Mouse (Mus musculus) adrenal gland, postnatal 36 days (tissue): ENCODE measurements around the gene Tpt1. TPM values are rescaled to one million over a fixed set of nuclear protein-coding genes. Genes with fewer than 3 reads are reported as not detected.
"Not testable (repeated sequence)": the region's sequence is repeated elsewhere in the genome, so short reads cannot be mapped to it uniquely, and the experiment has no call there.

Experiments used
- DNase-seq, 2 experiments: peaks; one replicate each; pipeline ENCODE4 v3.0.0; 2021; ENCODE audit warnings: mixed read lengths in 1 of 2
- long read RNA-seq, 2 experiments: library from polyadenylated mRNA; stranded (forward); transcript quantifications; one replicate each; pipeline ENCODE4 v2.0.0; 2021; ENCODE audit warnings: borderline sequencing depth in 2 of 2
- total RNA-seq, 2 experiments: library from RNA; stranded (reverse); gene quantifications; 2 replicates each; pipeline ENCODE4 v1.2.3; 2021

Tpt1 gene
- 1,000 to 10,000 TPM; 2,956 to 3,131 TPM for total RNA-seq
- long read RNA-seq, experiment 1, transcript Tpt1-201 (6 exons, 1,169 nt) = major isoform, 792 of 869 reads
- long read RNA-seq, experiment 1, partial matches to known transcripts = 69 of 869 reads
- long read RNA-seq, experiment 1, other reads (novel, unspliced or antisense) = 6 of 869 reads
- long read RNA-seq, experiment 2, transcript Tpt1-201 (6 exons, 1,169 nt) = major isoform, 355 of 367 reads
- long read RNA-seq, experiment 2, partial matches to known transcripts = 8 of 367 reads
- long read RNA-seq, experiment 2, other reads (novel, unspliced or antisense) = 3 of 367 reads

DNA sequence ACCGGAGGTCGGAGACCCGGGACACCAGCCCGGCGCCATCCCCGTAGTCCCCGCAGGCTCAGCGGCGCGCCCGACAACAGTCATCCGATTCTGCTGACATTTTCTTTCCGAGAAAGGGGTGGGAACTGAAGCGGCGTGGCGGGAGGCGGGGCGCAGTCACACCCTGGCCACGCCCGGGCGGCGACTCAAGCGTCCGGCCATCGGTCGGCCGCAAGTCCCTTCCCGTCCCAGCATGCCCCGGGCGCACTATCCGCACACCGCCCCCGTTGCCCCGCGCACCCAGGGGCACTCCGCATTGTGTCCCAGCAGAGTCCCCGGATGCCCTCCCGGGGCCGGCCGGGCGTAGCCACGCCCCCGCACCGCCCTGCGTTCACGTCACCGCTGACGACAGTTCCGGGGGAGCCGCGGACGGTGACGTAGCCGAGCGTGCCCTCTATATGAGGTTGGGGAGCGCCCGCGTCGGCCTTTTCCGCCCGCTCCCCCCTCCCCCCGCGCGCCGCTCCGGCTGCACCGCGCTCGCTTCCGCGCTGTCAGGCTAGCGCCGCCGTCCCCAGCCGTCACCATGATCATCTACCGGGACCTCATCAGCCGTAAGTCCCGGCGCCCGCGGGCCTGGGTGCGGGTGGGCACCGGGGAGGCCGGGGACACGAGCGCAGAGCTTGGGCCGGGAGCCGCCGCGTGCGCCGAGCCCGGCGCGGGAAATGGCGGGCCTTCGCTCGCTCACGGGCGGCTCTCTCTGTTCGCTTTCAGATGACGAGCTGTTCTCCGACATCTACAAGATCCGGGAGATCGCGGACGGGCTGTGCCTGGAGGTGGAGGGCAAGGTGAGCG, at the start of gene Tpt1:
Gene Tpt1, plus strand, starts transcription at position 227 of the 831 bp plus-strand sequence.
- DNase-seq = peak; percentile 100

DNA sequence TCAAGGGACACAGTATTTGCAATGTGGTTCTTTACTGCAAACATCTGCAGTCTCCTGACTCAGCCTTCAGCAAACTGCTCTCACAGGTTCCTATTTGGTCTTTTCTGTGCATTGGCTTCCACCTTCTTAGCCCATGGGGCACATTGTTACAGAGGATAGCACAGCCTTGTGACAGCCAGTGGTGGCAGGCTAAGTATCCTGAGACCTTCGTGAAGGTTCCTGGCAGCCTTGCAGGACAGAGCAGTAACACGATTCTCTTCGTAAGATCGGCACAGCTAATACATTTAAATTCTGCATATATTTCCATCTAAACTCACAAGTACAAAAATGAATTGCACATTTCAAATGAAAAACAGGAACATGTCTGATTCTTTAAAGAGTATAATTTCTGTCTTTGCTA, 49.0 kb upstream of the Tpt1 start:
- DNase-seq = no peak

DNA sequence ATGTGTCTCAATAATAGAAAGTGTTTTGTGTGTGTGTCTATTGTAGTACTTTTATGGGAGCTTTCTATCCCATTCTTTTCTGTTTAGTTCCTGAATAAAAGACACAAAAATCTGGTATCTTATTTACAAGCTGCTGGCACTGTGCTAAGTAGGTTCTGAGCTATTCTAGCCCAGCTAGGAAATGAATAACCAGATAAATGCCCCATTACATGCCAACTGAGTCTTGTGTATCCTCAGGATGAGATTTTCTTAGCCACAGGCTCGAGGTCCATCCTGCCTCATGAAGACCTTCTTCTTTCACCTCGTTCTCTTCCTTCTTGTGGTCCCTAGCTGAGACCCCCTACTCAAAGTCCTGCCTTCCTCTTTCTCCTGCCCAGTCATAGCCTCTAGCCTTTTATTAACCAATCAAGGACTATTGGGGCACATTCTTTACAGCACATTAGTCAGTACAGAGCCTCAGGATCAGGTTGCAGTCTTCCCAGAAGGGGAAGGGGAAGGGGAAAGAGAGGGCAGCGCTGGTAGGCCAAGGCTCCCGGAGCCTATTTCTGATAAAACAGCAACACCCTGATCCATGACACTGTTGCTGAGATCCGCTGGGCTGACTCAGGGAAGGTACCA, 47.0 kb upstream of the Tpt1 start:
- DNase-seq = no peak

DNA sequence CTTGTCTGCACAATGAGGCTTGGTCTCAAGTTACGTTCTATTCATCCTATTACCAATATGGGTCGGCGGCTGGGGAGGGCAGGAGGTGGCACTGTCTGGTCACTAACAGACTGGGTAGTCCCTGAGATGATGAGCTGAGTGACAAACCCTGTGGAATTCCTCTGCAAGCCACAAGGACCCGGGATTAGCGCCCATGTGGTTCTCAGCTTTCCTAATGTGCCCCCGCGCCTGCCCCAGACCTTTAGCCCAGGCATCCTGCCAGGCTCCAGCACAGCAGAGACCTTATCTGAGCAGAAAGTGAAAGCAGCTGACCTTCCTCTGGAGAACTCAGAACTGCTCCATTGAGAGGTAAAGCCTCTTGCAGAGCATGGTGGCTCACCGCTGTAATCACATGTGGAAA, 37.1 kb upstream of the Tpt1 start:
- DNase-seq = peak; percentile 87 to 88

DNA sequence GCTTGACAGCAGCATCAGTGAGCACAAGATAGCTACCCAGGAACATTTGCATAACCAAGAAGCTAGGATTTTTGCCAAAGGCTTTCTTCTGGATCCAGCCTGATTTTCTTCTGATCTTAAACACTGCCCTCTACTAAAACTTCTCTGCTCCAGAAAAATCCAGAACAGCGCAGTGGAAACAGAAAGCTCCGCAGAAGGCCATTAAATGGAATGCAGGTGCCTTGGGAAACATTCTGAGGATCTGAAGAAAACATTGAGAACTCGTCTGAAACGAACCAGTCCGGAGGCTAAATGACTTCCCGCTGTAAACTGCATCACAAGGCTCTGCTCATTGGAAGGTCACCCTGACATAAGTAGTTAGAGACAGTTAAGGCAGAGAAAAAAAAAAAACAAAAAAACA, 35.0 kb upstream of the Tpt1 start:
- no peak for DNase-seq

GRCm38 (mm10) chr14:75818528-75818927, 26.4 kb upstream of the Tpt1 start:
- no peak for DNase-seq

DNA sequence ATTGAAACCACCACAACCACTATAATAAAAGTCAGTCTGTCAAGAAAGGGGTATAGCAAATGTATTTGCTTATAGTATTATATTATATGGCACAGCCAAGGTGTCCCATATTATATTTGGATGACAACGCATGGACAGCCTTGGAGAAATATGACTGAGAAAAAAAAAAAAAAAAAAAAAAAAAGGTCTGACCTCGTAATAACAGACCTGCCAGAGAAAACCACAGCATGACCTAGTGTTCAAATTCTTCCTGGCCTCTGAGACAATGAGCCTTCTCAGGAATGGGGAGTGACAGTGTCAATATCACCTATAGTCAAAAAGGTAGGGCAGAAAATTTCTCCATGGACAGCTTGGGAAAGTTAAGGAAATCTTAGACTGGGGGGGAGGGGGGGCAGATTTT, 25.6 kb upstream of the Tpt1 start:
- DNase-seq = no peak

DNA sequence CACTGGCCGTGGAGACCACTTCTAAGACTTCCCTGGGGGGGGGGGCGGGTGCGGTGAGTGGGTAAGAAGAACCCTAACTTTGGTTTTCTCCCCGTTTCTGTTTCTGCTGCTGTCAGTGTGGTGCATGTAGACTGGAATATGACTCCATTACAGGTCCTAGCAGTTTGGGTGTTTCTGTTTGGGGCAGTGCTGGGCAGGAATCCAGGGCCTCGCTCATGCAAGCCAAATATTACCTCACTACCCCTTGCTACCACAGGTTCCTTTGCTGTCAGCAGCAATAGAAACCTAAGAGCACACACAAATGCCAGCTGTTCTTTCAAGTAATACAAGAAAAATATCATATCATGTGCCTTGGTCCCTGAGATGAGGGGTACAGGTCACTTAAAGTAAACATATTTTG, 24.9 kb upstream of the Tpt1 start:
- peak; percentile 40 to 51 for DNase-seq

- no peak for DNase-seq
Measured at GRCm38 (mm10) chr14:75826851-75827410, 18.0 kb upstream of the Tpt1 start.

- no peak for DNase-seq
Measured at GRCm38 (mm10) chr14:75828221-75828620, 16.7 kb upstream of the Tpt1 start.

DNA sequence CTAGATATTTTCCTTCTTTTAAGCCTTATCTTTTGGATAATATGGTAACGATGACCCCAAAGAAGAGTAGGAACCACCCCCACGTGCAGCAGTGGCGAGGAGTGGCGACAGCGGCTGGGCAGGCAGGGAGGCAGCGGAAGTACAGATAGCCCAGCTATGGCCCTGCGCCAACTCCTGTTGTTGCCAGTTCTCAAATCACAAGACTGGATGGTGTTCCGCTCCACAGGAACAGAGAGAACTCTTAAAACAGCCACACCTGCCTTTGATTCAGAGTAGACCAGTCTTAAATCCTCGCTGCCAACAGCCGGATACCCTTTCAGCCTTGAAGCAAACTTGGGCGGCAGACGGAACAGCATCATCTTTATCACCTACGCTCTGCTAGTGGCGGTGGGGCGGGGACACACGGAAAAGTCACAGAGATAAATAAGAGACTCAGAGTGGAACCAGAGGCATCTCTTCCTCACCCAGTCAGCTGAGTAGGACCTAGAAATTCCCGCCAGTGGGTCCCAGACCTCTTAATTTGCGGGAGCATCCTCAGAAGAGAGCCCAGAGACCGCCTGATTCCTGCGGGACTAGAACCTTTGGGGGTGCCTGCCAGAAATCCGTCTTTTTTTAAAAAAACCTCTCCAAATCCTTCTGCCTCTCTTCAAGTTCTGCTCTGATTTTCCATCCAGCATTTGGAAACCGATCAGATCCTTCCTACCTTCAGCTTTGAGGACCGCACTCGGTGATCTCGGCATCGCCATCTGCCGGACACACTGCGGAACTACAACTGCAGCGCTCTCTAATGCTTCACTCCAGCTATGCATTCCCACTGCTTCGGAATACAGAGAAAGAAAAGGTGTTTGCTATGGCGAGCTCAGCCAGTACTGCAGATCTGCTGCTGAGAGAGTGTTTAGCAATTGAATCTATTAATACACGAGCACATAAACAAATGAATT, 15.8 kb upstream of the Tpt1 start:
- DNase-seq = peak; percentile 90 to 92

GRCm38 (mm10) chr14:75829817-75830216, 15.1 kb upstream of the Tpt1 start:
- DNase-seq = not testable (repeated sequence)

DNA sequence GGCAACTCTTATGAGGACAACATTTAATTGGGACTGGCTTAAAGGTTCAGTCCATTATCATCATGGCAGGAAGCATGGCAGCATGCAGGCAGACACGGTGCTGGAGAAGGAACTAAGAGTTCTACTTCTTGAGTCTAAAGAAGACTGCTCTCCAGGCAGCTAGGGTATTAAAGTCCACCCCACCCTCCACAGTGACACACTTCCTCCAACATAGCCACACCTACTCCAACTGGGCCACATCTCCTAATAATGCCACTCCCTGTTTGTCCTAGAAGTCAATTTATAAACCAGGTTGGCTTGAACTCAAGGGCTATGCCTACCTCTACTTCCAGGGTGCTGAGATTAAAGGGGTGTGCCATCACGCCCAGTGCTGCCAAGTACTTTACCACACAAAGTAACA, 12.9 kb upstream of the Tpt1 start:
- no peak for DNase-seq

DNA sequence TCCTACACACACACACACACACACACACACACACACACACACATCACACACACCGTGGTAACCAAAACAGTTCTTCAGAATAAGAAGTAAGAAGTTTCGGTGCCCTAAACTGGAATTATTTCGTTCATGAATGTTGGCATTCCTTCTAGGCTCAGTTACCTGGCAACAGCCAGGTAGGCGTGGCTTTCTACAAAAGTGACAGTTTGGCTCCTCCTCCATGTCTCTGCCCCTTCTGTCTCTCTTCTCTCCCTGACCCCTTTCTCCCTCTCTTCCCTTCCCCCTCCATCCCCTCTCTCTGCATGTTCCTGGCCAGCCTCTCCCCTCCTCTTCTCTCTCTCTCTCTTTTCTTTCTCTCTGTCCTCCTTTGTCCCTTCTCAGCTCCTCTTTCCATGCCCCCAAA, 11.9 kb upstream of the Tpt1 start:
- DNase-seq = peak in 1 of 2 experiments; percentile 30

GRCm38 (mm10) chr14:75833546-75834250, 11.2 kb upstream of the Tpt1 start:
- peak in 1 of 2 experiments; percentile 30 for DNase-seq

DNA sequence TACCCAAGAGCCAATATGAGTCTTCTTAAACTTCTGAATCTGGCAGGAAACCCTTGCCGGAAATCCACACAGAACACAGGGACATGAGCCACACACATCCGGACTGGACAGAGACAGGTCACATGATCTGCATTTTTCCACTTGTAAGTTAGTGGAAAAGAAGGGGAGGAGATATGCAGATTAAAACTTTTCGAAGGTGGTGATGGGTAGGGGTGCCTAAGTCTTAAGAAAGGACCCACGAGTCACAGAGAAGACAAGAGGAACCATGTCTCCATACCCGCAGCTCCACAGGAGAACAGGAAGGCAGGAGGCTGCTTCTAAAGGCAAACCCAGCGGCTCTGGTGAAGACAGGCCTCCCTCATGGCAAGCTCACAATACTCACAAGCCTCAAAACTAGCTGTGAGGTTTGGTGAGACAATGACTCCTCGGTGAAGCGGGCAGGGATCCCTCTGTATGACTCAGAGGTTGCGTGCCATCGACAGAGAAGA, 10.6 kb upstream of the Tpt1 start:
- peak; percentile 73 to 76 for DNase-seq

DNA sequence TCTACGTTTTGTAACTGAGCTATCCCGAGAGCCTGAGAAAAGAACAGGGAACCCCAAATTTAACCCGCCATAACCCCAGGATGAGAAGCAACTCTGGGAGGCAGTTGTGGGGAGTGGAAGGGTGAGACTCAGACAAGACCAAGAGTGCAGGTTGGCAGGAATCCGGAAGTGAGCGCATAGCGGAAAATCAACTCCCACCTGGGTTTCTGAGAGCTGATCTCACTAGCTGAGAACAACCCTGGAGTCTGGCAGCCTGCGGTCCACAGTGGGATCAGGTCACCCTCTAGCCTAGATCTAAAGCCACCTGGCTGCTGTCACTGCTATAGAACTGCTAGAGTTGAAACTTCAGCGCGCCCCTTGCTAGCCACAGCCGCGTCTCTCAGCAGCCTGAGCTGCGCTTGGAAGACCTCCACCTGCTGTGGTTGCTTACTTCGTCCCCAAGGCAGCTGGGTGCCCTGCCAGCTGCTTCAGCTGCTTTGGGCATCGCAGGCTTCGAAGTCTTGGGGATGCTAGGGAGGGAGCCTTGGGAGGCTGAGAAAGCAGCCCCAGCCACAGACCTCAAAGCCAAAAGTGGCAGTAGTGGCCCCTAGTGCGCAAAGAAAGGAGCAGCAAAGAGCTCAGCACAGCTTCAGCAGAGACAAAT, 10.0 kb upstream of the Tpt1 start:
- peak; percentile 40 to 72 for DNase-seq

GRCm38 (mm10) chr14:75836579-75836978, 8.3 kb upstream of the Tpt1 start:
- DNase-seq = no peak

DNA sequence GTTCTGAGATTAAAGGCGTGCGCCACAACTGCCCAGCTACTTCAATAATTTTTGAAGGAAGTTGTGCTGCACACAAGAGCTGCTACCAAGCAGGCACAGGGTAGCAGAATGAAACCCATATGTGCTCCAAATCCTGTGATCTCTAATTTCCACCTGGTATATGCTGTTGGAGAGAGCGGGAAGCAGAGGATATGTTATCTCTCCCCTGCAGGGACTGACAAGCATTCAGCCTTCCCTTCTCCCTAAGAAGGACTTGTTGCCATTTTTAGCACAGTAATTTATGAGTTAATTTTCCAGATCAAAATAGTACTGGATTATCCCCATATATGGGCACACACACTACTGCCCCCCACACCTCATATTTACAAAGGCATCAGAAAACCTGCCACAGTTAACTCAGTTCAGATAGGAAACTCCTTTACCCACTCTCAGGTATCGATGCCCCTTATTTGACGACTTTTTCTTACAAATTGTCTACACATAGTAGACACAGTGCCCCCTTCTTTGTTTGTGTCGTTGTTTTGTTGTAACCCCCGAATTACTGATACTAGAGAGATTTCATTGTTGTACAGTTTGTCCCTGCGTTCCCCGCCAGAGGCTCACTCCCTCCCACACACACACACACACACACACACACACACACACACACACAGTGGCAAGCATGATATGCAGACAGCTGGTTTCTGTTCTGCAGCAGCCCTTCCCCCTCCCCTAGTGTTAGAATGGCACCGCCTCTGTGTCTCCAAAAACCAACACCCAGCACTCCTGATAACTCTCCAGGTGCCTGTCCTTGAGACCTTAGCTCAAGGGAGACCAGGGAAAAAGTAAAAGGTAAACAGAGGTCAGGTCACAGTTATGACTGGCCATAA, 7.6 kb upstream of the Tpt1 start:
- DNase-seq = peak in 1 of 2 experiments; percentile 55
